Mouse (Mus musculus) left cerebral cortex, postnatal 25 days (tissue): ENCODE data around the gene Dnm3. TPM values are rescaled to one million over a fixed set of nuclear protein-coding genes. Genes with fewer than 3 reads are reported as not detected.

Source experiments
- DNase-seq, 2 experiments: peaks; one replicate each; pipeline ENCODE4 v3.0.0; 2022; ENCODE audit warnings: low spot score in 2 of 2, mixed read lengths in 1 of 2
- intact Hi-C: fragments of 180-260 bp; cut with DNase I; formaldehyde crosslinking; loops from one replicate; pipeline ENCODE4 v1.15.1; 2025
- total RNA-seq, 2 experiments: library from RNA; stranded (reverse); gene quantifications; 2 replicates each; pipeline ENCODE4 v1.2.3; 2021

Dnm3 gene
- total RNA-seq: 10 to 100 TPM; 87.6 to 94.1 TPM

- peak; percentile 90 to 95 for DNase-seq
- intact Hi-C loops: loop anchor here (1.0 to 10.0 kb wide), 3 partner anchors 70 to 123 kb away; partner anchors contain the start of gene Mettl13
Measured at GRCm38 (mm10) chr1:162477246-162478209, at the start of gene Dnm3. Gene Dnm3 (minus strand): TSS chr1:162478034.

- no peak for DNase-seq
- intact Hi-C loops: no loop called here
Measured at GRCm38 (mm10) chr1:162515116-162515515, 37.3 kb upstream of the Dnm3 start.

GRCm38 (mm10) chr1:162510013-162510356, 32.2 kb upstream of the Dnm3 start:
- DNase-seq: no peak
- intact Hi-C loops: no loop called here

GRCm38 (mm10) chr1:162509329-162510012, 31.6 kb upstream of the Dnm3 start:
- DNase-seq: peak in 1 of 2 experiments; percentile 36
- intact Hi-C loops: no loop called here

GRCm38 (mm10) chr1:162508211-162509005, 30.6 kb upstream of the Dnm3 start:
- intact Hi-C loops: no loop called here

GRCm38 (mm10) chr1:162506516-162506915, 28.7 kb upstream of the Dnm3 start:
- intact Hi-C loops: no loop called here
- peak; percentile 9 to 57 for DNase-seq

More at GRCm38 (mm10) chr1:162508211-162509005, 30.6 kb upstream of the Dnm3 start:
- DNase-seq: no peak

GRCm38 (mm10) chr1:162505649-162506048, 27.8 kb upstream of the Dnm3 start:
- intact Hi-C loops: no loop called here
- no peak for DNase-seq

GRCm38 (mm10) chr1:162476531-162477080, 1.2 kb downstream of the Dnm3 start:
- intact Hi-C loops: loop anchor here (1.0 to 10.0 kb wide), 3 partner anchors 71 to 122 kb away; partner anchors contain the start of gene Mettl13
- no peak for DNase-seq

GRCm38 (mm10) chr1:162472949-162473348, 4.9 kb downstream of the Dnm3 start:
- intact Hi-C loops: loop anchor here (10.0 kb wide), 1 partner anchor 118 kb away; no protein-coding TSS in a partner anchor
- no peak for DNase-seq

GRCm38 (mm10) chr1:162471089-162471488, 6.7 kb downstream of the Dnm3 start:
- no peak for DNase-seq

GRCm38 (mm10) chr1:162469752-162470280, 8.0 kb downstream of the Dnm3 start:
- no peak for DNase-seq
- intact Hi-C loops: loop anchor here (10.0 kb wide), 1 partner anchor 115 kb away; no protein-coding TSS in a partner anchor

More at GRCm38 (mm10) chr1:162471089-162471488, 6.7 kb downstream of the Dnm3 start:
- intact Hi-C loops: loop anchor here (10.0 kb wide), 1 partner anchor 116 kb away; no protein-coding TSS in a partner anchor

- intact Hi-C loops: no loop called here
- no peak for DNase-seq
Measured at GRCm38 (mm10) chr1:162463676-162464075, 14.2 kb downstream of the Dnm3 start.

- DNase-seq: no peak
- intact Hi-C loops: no loop called here
Measured at GRCm38 (mm10) chr1:162458711-162459110, 19.1 kb downstream of the Dnm3 start.

GRCm38 (mm10) chr1:162456861-162457260, 21.0 kb downstream of the Dnm3 start:
- intact Hi-C loops: no loop called here
- no peak for DNase-seq

GRCm38 (mm10) chr1:162456406-162456805, 21.4 kb downstream of the Dnm3 start:
- peak; percentile 40 to 88 for DNase-seq
- intact Hi-C loops: no loop called here

- intact Hi-C loops: no loop called here
- no peak for DNase-seq
Measured at GRCm38 (mm10) chr1:162453578-162453977, 24.3 kb downstream of the Dnm3 start.

- intact Hi-C loops: no loop called here
- no peak for DNase-seq
Measured at GRCm38 (mm10) chr1:162453030-162453429, 24.8 kb downstream of the Dnm3 start.

GRCm38 (mm10) chr1:162449161-162449909, 28.5 kb downstream of the Dnm3 start:
- DNase-seq: no peak
- intact Hi-C loops: no loop called here
